Mouse (Mus musculus): ENCODE data around the gene Napb. TPM values are rescaled to one million over a fixed set of nuclear protein-coding genes. Genes with fewer than 3 reads are reported as not detected.

Gene Napb
- polyA plus RNA-seq, 1 experiment from 2014 or later, result 2.5 TPM

- H3K4me2 ChIP-seq, result no peak overlapping the region
- no peak for ATAC-seq (ENCODE audit: borderline replicate concordance, extremely low read depth, low FRiP score, low TSS enrichment)
- no peaks in the 10 kb centered on the region for H3K36me3 ChIP-seq
- 52% methylated on average over 2 of the region's 2 CpGs for WGBS
- H3K9me3 ChIP-seq, result no peaks in the 10 kb centered on the region
- H3K27ac ChIP-seq, result no peak overlapping the region
- no peaks in the 10 kb centered on the region for H3K4me1 ChIP-seq
- H3K27me3 ChIP-seq, result no peaks in the 10 kb centered on the region
- no peak overlapping the region for H3K9ac ChIP-seq
- no peak overlapping the region for H3K4me3 ChIP-seq
Measured at GRCm38 (mm10) chr2:148719271-148719995, 12.8 kb downstream of the Napb start.

GRCm38 (mm10) chr2:148717072-148717471, 15.2 kb downstream of the Napb start:
- no peak overlapping the region for H3K27ac ChIP-seq
- H3K4me3 ChIP-seq, result no peak overlapping the region
- H3K9me3 ChIP-seq, result no peaks in the 10 kb centered on the region
- 68% methylated on average over 2 of the region's 2 CpGs for WGBS
- no peaks in the 10 kb centered on the region for H3K4me1 ChIP-seq
- no peak overlapping the region for H3K9ac ChIP-seq
- H3K36me3 ChIP-seq, result no peaks in the 10 kb centered on the region
- no peaks in the 10 kb centered on the region for H3K27me3 ChIP-seq
- no peak overlapping the region for H3K4me2 ChIP-seq
- ATAC-seq (ENCODE audit: borderline replicate concordance, extremely low read depth, low FRiP score, low TSS enrichment), result no peak

- no peaks in the 10 kb centered on the region for H3K9me3 ChIP-seq
- ATAC-seq (ENCODE audit: borderline replicate concordance, extremely low read depth, low FRiP score, low TSS enrichment), result no peak
- H3K27ac ChIP-seq, result no peak overlapping the region
- H3K36me3 ChIP-seq, result no peaks in the 10 kb centered on the region
- H3K27me3 ChIP-seq, result no peaks in the 10 kb centered on the region
- 65% methylated on average over 3 of the region's 3 CpGs for WGBS
- H3K9ac ChIP-seq, result no peak overlapping the region
- no peak overlapping the region for H3K4me2 ChIP-seq
- no peaks in the 10 kb centered on the region for H3K4me1 ChIP-seq
- no peak overlapping the region for H3K4me3 ChIP-seq
Measured at GRCm38 (mm10) chr2:148712326-148712725, 19.9 kb downstream of the Napb start.

GRCm38 (mm10) chr2:148707202-148707530, 25.1 kb downstream of the Napb start:
- no peaks in the 10 kb centered on the region for H3K9me3 ChIP-seq
- ATAC-seq (ENCODE audit: borderline replicate concordance, extremely low read depth, low FRiP score, low TSS enrichment), result no peak
- 77% methylated on average over 6 of the region's 6 CpGs for WGBS

GRCm38 (mm10) chr2:148706409-148707201, 25.7 kb downstream of the Napb start:
- no peak for ATAC-seq (ENCODE audit: borderline replicate concordance, extremely low read depth, low FRiP score, low TSS enrichment)

More at GRCm38 (mm10) chr2:148707202-148707530, 25.1 kb downstream of the Napb start:
- Histone ChIP-seq H3K27me3 (no peaks in the 10 kb centered on the region), H3K27ac (no peak overlapping the region), H3K4me1 (no peaks in the 10 kb centered on the region), H3K4me2 (no peak overlapping the region), H3K9ac (no peak overlapping the region), H3K36me3 (no peaks in the 10 kb centered on the region), H3K4me3 (no peak overlapping the region)

GRCm38 (mm10) chr2:148698571-148698970, 33.7 kb downstream of the Napb start:
- Histone ChIP-seq H3K4me3 (no peak overlapping the region), H3K27me3 (no peaks in the 10 kb centered on the region), H3K4me2 (no peak overlapping the region), H3K4me1 (no peaks in the 10 kb centered on the region), H3K27ac (no peak overlapping the region), H3K36me3 (peaks cover 17% of the 10 kb centered on the region), H3K9me3 (no peaks in the 10 kb centered on the region), H3K9ac (no peak overlapping the region)
- WGBS, result 81% methylated on average over 5 of the region's 5 CpGs
- no peak for ATAC-seq (ENCODE audit: borderline replicate concordance, extremely low read depth, low FRiP score, low TSS enrichment)

More at GRCm38 (mm10) chr2:148706409-148707201, 25.7 kb downstream of the Napb start:
- no peaks in the 10 kb centered on the region for H3K4me1 ChIP-seq
- no peak overlapping the region for H3K4me3 ChIP-seq
- 76% methylated on average over 15 of the region's 15 CpGs for WGBS
- H3K4me2 ChIP-seq, result no peak overlapping the region
- no peaks in the 10 kb centered on the region for H3K27me3 ChIP-seq
- H3K27ac ChIP-seq, result no peak overlapping the region
- H3K9ac ChIP-seq, result no peak overlapping the region
- H3K9me3 ChIP-seq, result no peaks in the 10 kb centered on the region
- H3K36me3 ChIP-seq, result no peaks in the 10 kb centered on the region

GRCm38 (mm10) chr2:148690781-148691180, 41.5 kb downstream of the Napb start:
- no peak for ATAC-seq (ENCODE audit: borderline replicate concordance, extremely low read depth, low FRiP score, low TSS enrichment)

GRCm38 (mm10) chr2:148690291-148690690, 42.0 kb downstream of the Napb start:
- Histone ChIP-seq H3K36me3 (peaks cover 62% of the 10 kb centered on the region), H3K4me3 (no peak overlapping the region), H3K4me2 (no peak overlapping the region), H3K9ac (no peak overlapping the region), H3K9me3 (no peaks in the 10 kb centered on the region), H3K27me3 (no peaks in the 10 kb centered on the region), H3K4me1 (no peaks in the 10 kb centered on the region), H3K27ac (no peak overlapping the region)
- WGBS, result 91% methylated on average over 3 of the region's 3 CpGs
- no peak for ATAC-seq (ENCODE audit: borderline replicate concordance, extremely low read depth, low FRiP score, low TSS enrichment)

More at GRCm38 (mm10) chr2:148690781-148691180, 41.5 kb downstream of the Napb start:
- no peak overlapping the region for H3K4me2 ChIP-seq
- no peaks in the 10 kb centered on the region for H3K27me3 ChIP-seq
- peaks cover 60% of the 10 kb centered on the region for H3K36me3 ChIP-seq
- no peak overlapping the region for H3K9ac ChIP-seq
- 92% methylated on average over 5 of the region's 5 CpGs for WGBS
- H3K4me3 ChIP-seq, result no peak overlapping the region
- H3K27ac ChIP-seq, result no peak overlapping the region
- H3K9me3 ChIP-seq, result no peaks in the 10 kb centered on the region
- no peaks in the 10 kb centered on the region for H3K4me1 ChIP-seq

GRCm38 (mm10) chr2:148689444-148690140, 42.7 kb downstream of the Napb start:
- no peak overlapping the region for H3K4me2 ChIP-seq
- ATAC-seq (ENCODE audit: borderline replicate concordance, extremely low read depth, low FRiP score, low TSS enrichment), result no peak
- no peaks in the 10 kb centered on the region for H3K4me1 ChIP-seq
- no peaks in the 10 kb centered on the region for H3K27me3 ChIP-seq
- WGBS, result 90% methylated on average over 6 of the region's 6 CpGs
- peaks cover 64% of the 10 kb centered on the region for H3K36me3 ChIP-seq
- no peak overlapping the region for H3K27ac ChIP-seq
- H3K9ac ChIP-seq, result no peak overlapping the region
- no peaks in the 10 kb centered on the region for H3K9me3 ChIP-seq
- no peak overlapping the region for H3K4me3 ChIP-seq

- Histone ChIP-seq H3K36me3 (peaks cover 67% of the 10 kb centered on the region), H3K4me3 (no peak overlapping the region), H3K4me2 (no peak overlapping the region), H3K4me1 (no peaks in the 10 kb centered on the region), H3K27ac (no peak overlapping the region), H3K27me3 (no peaks in the 10 kb centered on the region), H3K9me3 (no peaks in the 10 kb centered on the region), H3K9ac (no peak overlapping the region)
- 91% methylated on average over 5 of the region's 5 CpGs for WGBS
- ATAC-seq (ENCODE audit: borderline replicate concordance, extremely low read depth, low FRiP score, low TSS enrichment), result no peak
Measured at GRCm38 (mm10) chr2:148687971-148688370, 44.3 kb downstream of the Napb start.

GRCm38 (mm10) chr2:148686862-148687261, 45.4 kb downstream of the Napb start:
- H3K9me3 ChIP-seq, result no peaks in the 10 kb centered on the region
- WGBS, result 75% methylated on average over 1 of the region's 1 CpGs
- no peak for ATAC-seq (ENCODE audit: borderline replicate concordance, extremely low read depth, low FRiP score, low TSS enrichment)
- H3K36me3 ChIP-seq, result peaks cover 60% of the 10 kb centered on the region
- H3K4me1 ChIP-seq, result peaks cover 5% of the 10 kb centered on the region
- H3K9ac ChIP-seq, result no peak overlapping the region
- no peak overlapping the region for H3K4me3 ChIP-seq
- no peak overlapping the region for H3K4me2 ChIP-seq
- no peak overlapping the region for H3K27ac ChIP-seq
- no peaks in the 10 kb centered on the region for H3K27me3 ChIP-seq

GRCm38 (mm10) chr2:148685709-148686108, 46.6 kb downstream of the Napb start:
- H3K27me3 ChIP-seq, result no peaks in the 10 kb centered on the region
- no peaks in the 10 kb centered on the region for H3K9me3 ChIP-seq
- H3K4me3 ChIP-seq, result no peak overlapping the region
- no peak overlapping the region for H3K9ac ChIP-seq
- peaks cover 48% of the 10 kb centered on the region for H3K36me3 ChIP-seq
- no peak for ATAC-seq (ENCODE audit: borderline replicate concordance, extremely low read depth, low FRiP score, low TSS enrichment)
- peaks cover 10% of the 10 kb centered on the region for H3K4me1 ChIP-seq
- 79% methylated on average over 3 of the region's 3 CpGs for WGBS
- H3K27ac ChIP-seq, result no peak overlapping the region
- no peak overlapping the region for H3K4me2 ChIP-seq

Measured in lung, embryonic 15.5 days (tissue).